Mouse (Mus musculus) myocyte (in vitro differentiated cells): ENCODE measurements around the gene Psen2.

ENCODE experiments used
- E2F4 ChIP-seq: IDR thresholded peaks from one replicate; pipeline ENCODE4 v1.6.1; 2011; ENCODE audit warnings: mild to moderate bottlenecking, control low read depth, moderate library complexity; ENCODE audit not compliant: insufficient read depth
- MAX ChIP-seq: IDR thresholded peaks from one replicate; pipeline ENCODE4 v1.6.1; 2011; ENCODE audit warnings: low read depth, mild to moderate bottlenecking, control low read depth
- MYOD1 ChIP-seq, 3 experiments: IDR thresholded peaks; one replicate each; pipeline ENCODE4 v1.6.1; 2011; ENCODE audit warnings: control low read depth in 2 of 3, low read depth in 2 of 3, mild to moderate bottlenecking in 2 of 3, moderate library complexity in 1 of 3; ENCODE audit not compliant: insufficient read length in 2 of 3, control insufficient read depth in 1 of 3
- MYOG ChIP-seq, 3 experiments: IDR thresholded peaks; one replicate each; pipeline ENCODE4 v1.6.1; 2011; ENCODE audit warnings: control low read depth in 2 of 3, low read depth in 2 of 3, mild to moderate bottlenecking in 2 of 3; ENCODE audit not compliant: insufficient read length in 2 of 3, control insufficient read depth in 1 of 3, insufficient read depth in 1 of 3
- POLR2A ChIP-seq: IDR thresholded peaks from one replicate; pipeline ENCODE4 v1.6.1; 2011; ENCODE audit warnings: low read depth, mild to moderate bottlenecking, control low read depth, moderate library complexity; ENCODE audit not compliant: insufficient read length
- POLR2AphosphoS2 ChIP-seq: IDR thresholded peaks from one replicate; pipeline ENCODE4 v1.6.1; 2011; ENCODE audit warnings: low read depth, control low read depth; ENCODE audit not compliant: insufficient read length
- REST ChIP-seq: IDR thresholded peaks from one replicate; pipeline ENCODE4 v1.6.1; 2011; ENCODE audit warnings: mild to moderate bottlenecking, control low read depth, moderate library complexity; ENCODE audit not compliant: insufficient read depth, insufficient read length
- SRF ChIP-seq: IDR thresholded peaks from one replicate; pipeline ENCODE4 v1.6.1; 2011; ENCODE audit warnings: low read depth; ENCODE audit not compliant: control insufficient read depth, insufficient read length
- TCF12 ChIP-seq: IDR thresholded peaks from one replicate; pipeline ENCODE4 v1.6.1; 2011; ENCODE audit warnings: mild to moderate bottlenecking, control low read depth; ENCODE audit not compliant: poor library complexity, insufficient read depth, severe bottlenecking
- TCF3 ChIP-seq: IDR thresholded peaks from one replicate; pipeline ENCODE4 v1.6.1; 2011; ENCODE audit warnings: low read depth, control low read depth; ENCODE audit not compliant: insufficient read length
- USF1 ChIP-seq: IDR thresholded peaks from one replicate; pipeline ENCODE4 v1.6.1; 2011; ENCODE audit warnings: low read depth, mild to moderate bottlenecking, control low read depth, moderate library complexity

DNA sequence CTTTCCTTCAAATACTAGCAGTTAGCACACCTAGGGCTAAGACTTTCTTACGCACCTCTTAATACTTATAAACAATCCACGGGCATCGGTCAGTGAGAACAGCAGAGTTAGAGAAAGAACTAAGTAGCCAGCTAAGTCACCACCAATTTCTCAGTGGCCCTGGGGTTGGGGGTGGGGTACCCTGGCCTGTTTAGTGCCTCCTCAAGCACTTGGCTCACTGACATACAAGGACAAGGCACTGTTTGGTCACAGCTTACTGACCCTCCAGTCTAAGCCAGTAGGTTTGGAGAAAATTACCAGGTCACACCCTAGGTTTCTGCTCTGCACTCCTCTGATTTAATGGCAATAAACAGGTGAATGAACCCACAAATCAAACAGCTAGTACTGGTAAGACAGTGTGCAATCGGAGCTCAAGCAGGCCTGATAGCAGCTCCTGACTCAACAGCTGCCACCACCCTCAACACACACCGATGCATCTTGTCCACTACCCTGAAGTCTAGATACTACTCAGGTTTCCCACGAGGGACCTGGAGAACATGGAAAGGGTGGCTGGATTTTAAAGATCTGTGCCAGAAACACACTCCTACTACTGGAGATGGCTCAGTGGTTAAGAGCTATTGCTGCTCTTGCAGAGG, 79.6 kb downstream of the Psen2 start:
- TF ChIP-seq POLR2A (no peak), USF1 (no peak), E2F4 (no peak), TCF3 (no peak), MYOD1 (IDR thresholded peaks at IDR 0.05; ENCODE audit: control insufficient read depth in 1 of 3, insufficient read length in 2 of 3, low read depth in 2 of 3) (peak in 2 of 3 experiments; percentile 43 to 89), MYOG (IDR thresholded peaks at IDR 0.05; ENCODE audit: control insufficient read depth in 1 of 3, insufficient read depth in 1 of 3, insufficient read length in 2 of 3, low read depth in 2 of 3) (peak in 2 of 3 experiments; percentile 57 to 81), MAX (no peak), TCF12 (peak; percentile 13), REST (no peak), SRF (no peak), POLR2AphosphoS2 (no peak)
